Mouse (Mus musculus): ENCODE measurements around the gene Cpz. TPM values are rescaled to one million over a fixed set of nuclear protein-coding genes. Genes with fewer than 3 reads are reported as not detected.

Cpz gene
- total RNA-seq, 1 experiment from 2014 or later = not detected

- ATAC-seq (replicated peaks; ENCODE audit: insufficient number of reproducible peaks, low FRiP score, low TSS enrichment, poor library complexity, severe bottlenecking) = no peak
Observed at GRCm38 (mm10) chr5:35457364-35457763, 68.1 kb downstream of the Cpz start.

GRCm38 (mm10) chr5:35454187-35454800 lies 71.2 kb downstream of the Cpz start:
- no peak for ATAC-seq (replicated peaks; ENCODE audit: insufficient number of reproducible peaks, low FRiP score, low TSS enrichment, poor library complexity, severe bottlenecking)

Other genes starting within 250 kb of the Cpz start
- gene Adra2c, start 247.4 kb downstream of the Cpz start, total RNA-seq (2017) = not detected in 3 replicates
- gene Hmx1, start 136.6 kb downstream of the Cpz start, total RNA-seq (2017) = not detected in 3 replicates
- gene Trmt44, start 49.4 kb upstream of the Cpz start, total RNA-seq (2017) = 10.5 to 19.1 TPM (median 17.2 TPM) in 3 replicates
- 54.4 to 70.1 TPM (median 59.2 TPM) in 3 replicates for gene Acox3, start 57.3 kb upstream of the Cpz start, total RNA-seq (2017)
- not detected in 3 replicates for gene Htra3, start 154.1 kb upstream of the Cpz start, total RNA-seq (2017)
- 8.3 to 17.8 TPM (median 12.1 TPM) in 3 replicates for gene Sh3tc1, start 214.3 kb upstream of the Cpz start, total RNA-seq (2017)
- 1.4 to 5.4 TPM in 2 of 3 replicates, not detected in the other for gene Ablim2, start 232.2 kb upstream of the Cpz start, total RNA-seq (2017)